Mouse (Mus musculus) lung, postnatal 0 days (tissue): ENCODE data around the gene Arhgef15. TPM values are rescaled to one million over a fixed set of nuclear protein-coding genes. Genes with fewer than 3 reads are reported as not detected.
"Not testable (repeated sequence)": the region's sequence is repeated elsewhere in the genome, so short reads cannot be mapped to it uniquely, and the experiment has no call there.

ENCODE experiments used
- ATAC-seq: fragments of 200-750 bp; cut with Nextera tagmentation; 2 replicates; pipeline ENCODE4 v1.8.0; 2017; ENCODE audit warnings: moderate library complexity
- DNase-seq: peaks from one replicate; pipeline ENCODE4 v3.0.0-alpha.2; 2016; ENCODE audit warnings: low spot score
- H3K27ac ChIP-seq: fragments of 300-500 bp; sonication (generic); 2 replicates; pipeline ENCODE4 v1.5.1; 2014; ENCODE audit warnings: antibody characterized with exemption, mild to moderate bottlenecking, low read length, mixed read lengths
- H3K27me3 ChIP-seq: fragments of 300-500 bp; sonication (generic); replicated peaks from 2 replicates; pipeline ENCODE4 v1.6.1; 2014; ENCODE audit warnings: low read length, mixed read lengths; ENCODE audit not compliant: insufficient read depth
- H3K36me3 ChIP-seq: fragments of 300-500 bp; sonication (generic); 2 replicates; pipeline ENCODE4 v1.6.1; 2014; ENCODE audit warnings: low read length, mixed read lengths; ENCODE audit not compliant: insufficient read depth
- H3K4me1 ChIP-seq: fragments of 300-500 bp; sonication (generic); 2 replicates; pipeline ENCODE4 v1.6.1; 2014; ENCODE audit warnings: antibody characterized with exemption, low read depth, low read length, mixed read lengths; ENCODE audit not compliant: insufficient read depth
- H3K4me2 ChIP-seq: fragments of 300-500 bp; sonication (generic); replicated peaks from 2 replicates; pipeline ENCODE4 v1.6.1; 2014; ENCODE audit warnings: low read depth, mild to moderate bottlenecking, low read length, moderate library complexity, mixed read lengths
- H3K4me3 ChIP-seq: fragments of 300-500 bp; sonication (generic); 2 replicates; pipeline ENCODE4 v1.5.1; 2014; ENCODE audit warnings: low read depth, low read length
- H3K9ac ChIP-seq: fragments of 300-500 bp; sonication (generic); replicated peaks from 2 replicates; pipeline ENCODE4 v1.6.1; 2014; ENCODE audit warnings: low read depth, mild to moderate bottlenecking
- H3K9me3 ChIP-seq: fragments of 300-500 bp; sonication (generic); 2 replicates; pipeline ENCODE4 v1.6.1; 2016; ENCODE audit warnings: low read length, mixed read lengths
- CTCF ChIP-seq: IDR thresholded peaks from 2 replicates; pipeline ENCODE4 v1.5.1; 2016; ENCODE audit warnings: antibody characterized with exemption, mild to moderate bottlenecking
- EP300 ChIP-seq: IDR thresholded peaks from 2 replicates; pipeline ENCODE4 v1.6.1; 2016; ENCODE audit warnings: antibody characterized with exemption, mild to moderate bottlenecking, control low read depth
- WGBS: fragments of 180-500 bp; shearing (Covaris S2); extraction: QIAGEN DNeasy Blood & Tissue Kit; methylation state at CpG from one replicate; pipeline ENCODE4 v1.1.7; 2014; 5-methylcytosine and 5-hydroxymethylcytosine counted together
- polyA plus RNA-seq: library from polyadenylated mRNA; unstranded; fragments of >200 nt; fragmentation: Nextera tagmentation; extraction: Ambion mirVana; gene quantifications from 2 replicates; pipeline ENCODE4 v1.2.1, GENCODE M21; 2015

The Arhgef15 gene
- polyA plus RNA-seq, 1 experiment from 2014 or later = 24.2 TPM

DNA sequence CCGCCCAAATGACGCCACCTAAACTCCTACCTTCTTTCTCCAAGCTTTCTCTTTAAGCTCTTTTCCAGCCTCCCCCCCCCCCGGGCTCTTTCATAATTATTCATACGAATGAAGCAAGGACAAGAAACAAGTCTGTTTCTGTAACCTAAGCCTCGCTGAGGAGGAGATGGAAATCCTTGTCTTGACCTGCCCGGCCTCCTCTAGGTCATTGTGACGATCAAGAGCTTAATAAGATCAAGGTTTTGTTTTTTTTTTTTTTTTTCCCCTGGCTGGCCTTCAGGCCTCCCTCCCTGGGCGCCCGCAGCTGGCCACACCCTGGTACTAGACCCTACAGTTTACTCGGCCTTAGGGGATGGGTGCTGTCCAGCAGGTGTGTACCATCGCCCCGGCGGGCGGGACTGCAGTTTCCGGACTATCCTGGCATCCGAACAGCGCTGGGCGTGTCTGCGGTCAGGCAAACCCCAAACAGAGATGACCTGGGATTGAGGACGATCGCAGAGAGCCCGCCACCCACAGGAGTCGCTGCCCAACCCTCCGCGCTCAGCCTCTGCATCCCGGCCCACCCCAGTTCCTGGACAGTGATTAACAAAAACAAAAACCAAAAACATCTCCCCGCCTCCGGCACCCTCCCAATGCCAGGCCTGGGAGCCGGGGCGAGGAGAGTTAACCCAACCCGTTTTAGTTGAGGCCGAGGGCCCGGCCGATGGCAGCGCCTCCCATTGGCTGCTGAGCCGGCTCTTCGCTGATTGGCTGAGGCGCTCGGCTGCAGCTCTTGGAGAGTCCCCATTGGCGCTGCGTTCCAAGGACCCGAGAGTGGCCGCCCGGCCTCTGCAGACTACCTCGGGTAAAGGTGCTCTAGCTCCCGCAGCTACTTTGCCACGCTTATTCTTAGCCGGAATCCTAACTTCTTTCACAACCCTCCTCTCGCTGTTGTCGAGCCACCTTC lies 10.3 kb upstream of the Arhgef15 start, which contains the start of gene Slc25a35:
Gene Slc25a35 (plus strand): TSS at position 795 of the 946 bp plus-strand sequence.
- TF ChIP-seq EP300 (peak; percentile 12; the same call in 1 of the 2 replicates), CTCF (peak; percentile 44)
- peak within 1 kb of the TSS; percentile 52 for H3K4me3 ChIP-seq
- peak; percentile 96 for DNase-seq
- WGBS = 1% methylated on average over 50 of the region's 50 CpGs
- H3K4me2 ChIP-seq = peak within 1 kb of the TSS; percentile 79
- peak; percentile 97 for ATAC-seq
- H3K4me1 ChIP-seq = peaks cover 10% of the 10 kb centered on the region; the same call in 1 of the 2 replicates
- H3K27me3 ChIP-seq = no peaks in the 10 kb centered on the region
- H3K36me3 ChIP-seq = no peaks in the 10 kb centered on the region
- 0 out of 2 replicates have a peak within 1 kb of the TSS, but pooled peaks have one; percentile 26 for H3K9ac ChIP-seq
- H3K27ac ChIP-seq = peak within 1 kb of the TSS; percentile 38; the same call in 1 of the 2 replicates
- H3K9me3 ChIP-seq = no peaks in the 10 kb centered on the region

DNA sequence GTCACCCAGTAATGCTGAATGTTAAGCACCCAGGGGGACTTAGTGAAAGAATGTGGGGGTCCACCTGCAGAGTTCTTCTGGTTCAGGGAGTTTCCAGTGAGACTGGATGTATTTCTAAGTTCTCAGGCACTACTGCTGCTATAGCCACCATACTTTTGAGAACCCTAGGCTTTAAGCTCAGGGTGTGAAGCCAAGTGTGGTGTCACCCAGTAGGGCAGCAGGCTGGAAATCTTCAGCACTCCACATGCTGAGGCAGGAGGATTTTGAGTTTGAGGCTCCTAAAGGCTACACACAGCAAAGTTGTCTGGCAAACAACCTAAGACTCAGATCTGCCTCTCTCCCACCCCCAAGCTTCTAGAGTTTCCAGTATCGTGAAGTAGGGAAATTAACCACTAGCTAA lies 9.3 kb upstream of the Arhgef15 start:
- 24% methylated on average over 1 of the region's 1 CpGs for WGBS
- H3K4me2 ChIP-seq = no peak overlapping the region; the same call in 1 of the 2 replicates
- H3K36me3 ChIP-seq = no peaks in the 10 kb centered on the region
- DNase-seq = no peak
- H3K27me3 ChIP-seq = no peaks in the 10 kb centered on the region
- ATAC-seq = no peak
- H3K4me1 ChIP-seq = peaks cover 10% of the 10 kb centered on the region; the same call in 1 of the 2 replicates
- no peak overlapping the region for H3K9ac ChIP-seq
- no peak overlapping the region for H3K4me3 ChIP-seq
- H3K27ac ChIP-seq = no peak overlapping the region
- TF ChIP-seq EP300 = no peak
- TF ChIP-seq CTCF = no peak
- no peaks in the 10 kb centered on the region for H3K9me3 ChIP-seq

DNA sequence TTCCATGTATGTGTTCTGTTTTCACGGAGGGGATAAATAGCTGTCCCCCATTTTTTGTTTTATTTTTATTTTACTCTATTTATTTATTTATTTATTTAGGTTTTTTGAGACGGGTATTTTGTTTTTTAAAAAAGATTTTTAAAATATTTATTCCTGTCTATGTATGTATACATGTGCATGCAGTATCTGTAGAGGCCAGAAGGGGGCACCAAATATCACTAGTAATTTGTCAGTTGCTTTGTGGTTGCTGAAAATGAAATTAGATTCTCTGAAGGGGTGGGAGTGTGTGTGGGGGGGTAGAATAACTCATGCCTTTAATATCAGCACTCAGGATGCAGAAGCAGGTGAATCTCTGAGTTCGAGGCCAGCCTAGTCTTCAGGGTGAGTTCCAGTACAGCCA lies 8.6 kb upstream of the Arhgef15 start:
- Histone ChIP-seq H3K36me3 (no peaks in the 10 kb centered on the region), H3K4me2 (no peak overlapping the region), H3K9ac (no peak overlapping the region), H3K27me3 (no peaks in the 10 kb centered on the region), H3K27ac (no peak overlapping the region), H3K4me3 (no peak overlapping the region), H3K4me1 (peaks cover 9% of the 10 kb centered on the region; the same call in 1 of the 2 replicates), H3K9me3 (no peaks in the 10 kb centered on the region)
- ATAC-seq (no peak), DNase-seq (peak; percentile 79)
- TF ChIP-seq EP300 = no peak
- TF ChIP-seq CTCF = peak; percentile 75
- WGBS = 37% methylated on average over 3 of the region's 3 CpGs

DNA sequence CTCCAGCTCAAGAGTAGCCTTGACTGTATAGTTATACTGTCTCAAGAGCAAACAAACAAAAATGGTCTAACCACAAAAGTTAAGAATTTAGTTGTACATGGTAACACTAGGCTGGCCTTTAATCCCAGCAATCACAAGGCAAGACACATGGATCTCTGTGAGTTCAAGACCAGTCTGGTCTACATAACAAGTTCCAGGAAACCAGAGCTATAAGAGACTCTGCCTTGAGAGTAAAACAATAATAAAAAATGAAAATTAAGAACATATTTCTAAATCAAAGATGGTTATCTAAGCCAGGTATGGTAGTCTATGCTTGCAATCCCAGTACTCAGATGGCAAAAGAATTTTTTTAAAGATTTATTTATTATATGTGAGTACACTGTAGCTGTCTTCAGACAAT lies 7.8 kb upstream of the Arhgef15 start:
- Histone ChIP-seq H3K27ac (no peak overlapping the region), H3K9ac (no peak overlapping the region), H3K4me1 (peaks cover 7% of the 10 kb centered on the region; the same call in 1 of the 2 replicates), H3K9me3 (no peaks in the 10 kb centered on the region), H3K27me3 (no peaks in the 10 kb centered on the region), H3K4me3 (no peak overlapping the region), H3K4me2 (no peak overlapping the region), H3K36me3 (no peaks in the 10 kb centered on the region)
- ATAC-seq (no peak), DNase-seq (no peak)
- TF ChIP-seq CTCF = no peak
- no peak for TF ChIP-seq EP300

DNA sequence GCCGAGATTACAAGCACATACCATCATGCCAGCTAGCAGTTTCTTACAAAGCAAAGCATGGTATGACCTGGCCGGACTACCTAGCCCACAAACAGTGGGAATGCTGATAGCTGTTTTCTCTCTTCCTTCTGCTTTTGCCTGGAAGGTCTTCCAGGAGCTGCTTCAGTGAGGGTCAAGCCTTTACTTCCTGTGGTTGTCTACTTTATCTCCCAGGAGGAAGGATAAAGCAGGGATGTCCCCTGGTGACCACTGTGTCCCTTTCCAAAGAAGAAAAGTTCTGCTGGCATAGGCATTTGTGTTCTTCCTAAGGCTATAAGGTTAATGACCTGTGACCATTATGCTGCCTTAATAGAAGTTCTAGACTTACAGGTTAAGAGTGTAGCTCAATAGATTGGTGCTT lies 6.1 kb upstream of the Arhgef15 start:
- DNase-seq = no peak
- no peak for TF ChIP-seq EP300
- TF ChIP-seq CTCF = no peak
- H3K27ac ChIP-seq = no peak overlapping the region
- no peak for ATAC-seq
- H3K4me1 ChIP-seq = peaks cover 3% of the 10 kb centered on the region; the same call in 1 of the 2 replicates
- H3K9ac ChIP-seq = no peak overlapping the region
- H3K4me2 ChIP-seq = no peak overlapping the region
- H3K27me3 ChIP-seq = no peaks in the 10 kb centered on the region
- H3K36me3 ChIP-seq = no peaks in the 10 kb centered on the region
- no peaks in the 10 kb centered on the region for H3K9me3 ChIP-seq
- H3K4me3 ChIP-seq = no peak overlapping the region
- 61% methylated on average over 2 of the region's 2 CpGs for WGBS

DNA sequence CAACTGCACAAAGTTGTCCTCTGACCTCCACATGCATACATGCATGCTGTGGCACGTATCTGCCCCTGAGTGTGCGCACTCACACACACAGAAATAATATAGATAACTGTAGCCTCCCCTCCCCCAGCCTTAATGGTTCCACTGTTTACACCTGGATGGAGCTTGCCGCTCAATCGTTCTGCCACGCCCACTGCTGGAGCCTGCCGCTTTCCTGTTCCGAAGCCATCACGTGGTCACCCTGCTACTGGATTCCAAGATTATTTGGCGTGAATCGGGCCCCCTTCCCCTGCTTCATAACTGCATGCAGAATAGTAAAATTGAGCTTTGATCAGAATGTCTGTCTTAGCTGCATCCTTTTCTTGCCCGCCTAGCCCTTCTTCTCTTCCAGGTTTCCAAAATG lies 4.9 kb upstream of the Arhgef15 start:
- not testable (repeated sequence) for H3K4me2 ChIP-seq, H3K4me1 ChIP-seq, H3K27ac ChIP-seq, H3K36me3 ChIP-seq, H3K27me3 ChIP-seq, H3K9ac ChIP-seq, H3K4me3 ChIP-seq, H3K9me3 ChIP-seq, DNase-seq, ATAC-seq
- WGBS = 18% methylated on average over 11 of the region's 11 CpGs
